Mouse (Mus musculus): Measurements from ENCODE around the gene Mapk1ip1.

The Mapk1ip1 gene

DNA sequence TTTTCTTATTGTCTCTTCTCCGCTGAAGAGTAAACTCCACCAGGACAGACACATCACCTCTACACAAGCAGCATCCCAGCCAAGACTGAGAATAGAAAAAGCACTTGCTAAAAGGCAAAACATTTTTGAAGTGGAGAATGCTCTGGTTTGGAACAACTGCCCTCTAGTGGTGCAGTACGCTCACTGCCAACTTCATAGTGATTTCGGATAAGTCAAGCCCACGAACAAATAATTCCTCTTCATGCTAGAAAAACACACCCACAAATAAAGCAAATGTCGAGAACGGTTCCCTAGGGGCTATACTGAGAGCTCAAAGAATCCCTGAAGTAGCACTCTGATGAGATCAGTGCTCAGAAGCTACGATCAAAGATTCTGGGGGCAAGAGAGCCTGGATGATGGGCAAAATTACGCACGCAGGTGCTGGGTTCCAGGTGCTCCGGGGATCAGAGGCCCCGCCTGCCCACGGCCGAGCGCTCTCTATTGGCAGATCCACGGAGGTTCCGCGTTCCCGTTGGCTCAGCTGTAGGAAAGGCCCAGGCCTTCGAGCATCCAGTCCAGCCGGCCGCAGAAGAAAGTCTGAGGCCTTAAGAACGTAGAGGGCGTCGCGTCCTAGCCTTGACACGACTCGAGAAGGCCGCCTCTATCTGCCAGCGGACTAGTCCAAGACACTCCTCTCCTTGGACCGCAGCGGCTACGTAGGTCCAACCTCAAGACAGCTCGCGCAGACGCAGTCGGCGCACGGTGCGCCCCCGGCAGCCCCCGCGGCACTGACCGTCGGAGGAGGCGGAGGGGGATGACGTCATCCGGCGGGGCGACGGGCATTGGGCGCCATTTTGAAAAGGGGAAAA is at the start of gene Mapk1ip1, which contains the start of gene Ppp2r2d:
Gene Mapk1ip1 (minus strand): TSS at position 730 of the 848 bp plus-strand sequence.
Gene Ppp2r2d (plus strand): TSS at position 536 of the 848 bp plus-strand sequence.
- DNase-seq, result peak; percentile 98

GRCm38 (mm10) chr7:138885365-138886289 is 39.6 kb upstream of the Mapk1ip1 start:
- DNase-seq, result no peak

- DNase-seq, result no peak
These were observed 37.7 kb upstream of the Mapk1ip1 start for GRCm38 (mm10) chr7:138883724-138884123.

DNA sequence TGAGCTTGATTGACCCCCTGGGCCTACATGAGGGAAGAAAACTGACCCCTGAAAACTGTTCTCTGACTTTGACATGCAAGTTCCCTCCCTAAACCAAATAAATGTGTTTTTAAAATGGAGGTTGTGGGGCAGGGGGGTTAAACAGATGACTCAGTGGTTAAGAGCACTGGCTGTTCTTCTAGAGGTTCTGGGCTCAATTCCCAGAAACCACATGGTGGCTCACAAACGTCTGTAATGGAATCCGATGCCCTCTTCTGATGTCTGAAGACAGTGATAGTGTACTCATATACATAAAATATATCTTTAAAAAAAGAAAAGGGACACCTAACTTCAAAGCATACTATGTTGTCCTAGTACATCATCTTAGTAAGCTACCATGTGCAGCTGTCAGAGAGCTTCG is 29.0 kb upstream of the Mapk1ip1 start:
- DNase-seq, result no peak

- no peak for DNase-seq
These were observed 26.9 kb upstream of the Mapk1ip1 start for GRCm38 (mm10) chr7:138872956-138873355.

- DNase-seq, result no peak
These were observed 22.2 kb upstream of the Mapk1ip1 start for GRCm38 (mm10) chr7:138868316-138868715.

- no peak for DNase-seq
These were observed 21.2 kb upstream of the Mapk1ip1 start for GRCm38 (mm10) chr7:138867286-138867685.

DNA sequence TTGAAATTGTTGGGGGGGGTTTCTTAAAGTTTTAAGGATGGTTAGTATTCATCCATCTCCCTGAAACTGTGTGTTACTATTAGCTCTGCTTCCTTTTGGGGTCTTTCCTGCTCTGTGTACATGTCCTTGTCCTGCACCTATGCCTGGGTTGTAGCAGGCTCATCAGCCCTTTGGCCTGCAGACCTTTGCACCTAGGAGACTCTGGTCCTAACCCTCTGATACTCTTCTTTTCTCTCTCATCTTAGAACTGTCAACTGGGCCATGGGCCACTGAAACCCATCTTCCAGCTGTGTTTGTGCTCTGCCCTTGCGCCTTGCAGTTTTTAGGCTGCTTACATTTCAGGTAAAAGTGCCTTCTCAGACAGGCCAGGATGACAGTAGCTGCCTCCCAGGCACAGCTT is 18.7 kb upstream of the Mapk1ip1 start:
- DNase-seq, result no peak

- no peak for DNase-seq
These were observed 18.0 kb upstream of the Mapk1ip1 start for GRCm38 (mm10) chr7:138863950-138864572.

- no peak for DNase-seq
These were observed 10.6 kb upstream of the Mapk1ip1 start for GRCm38 (mm10) chr7:138856670-138857069.

DNA sequence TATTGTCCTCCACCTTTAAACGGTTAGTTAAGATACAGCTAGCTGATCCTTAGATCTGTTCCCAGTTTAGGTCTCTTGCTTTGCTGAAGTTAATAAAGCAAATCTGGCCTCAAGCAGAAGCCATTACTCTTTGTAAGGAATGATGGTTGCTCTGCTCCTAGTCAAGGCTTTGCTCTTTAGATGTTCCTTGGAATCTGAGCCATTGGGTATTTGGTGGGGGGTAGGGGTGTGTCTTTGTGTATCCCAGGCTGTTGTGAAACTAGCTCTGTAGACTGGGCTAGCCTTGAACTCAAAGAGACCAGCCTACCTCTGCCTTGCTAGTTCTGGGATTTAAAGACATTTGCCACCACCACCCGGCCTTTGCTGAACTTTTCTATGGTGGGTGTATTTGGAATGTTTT is 8.1 kb upstream of the Mapk1ip1 start:
- DNase-seq, result no peak

- no peak for DNase-seq
These were observed 7.5 kb upstream of the Mapk1ip1 start for GRCm38 (mm10) chr7:138853417-138854031.

DNA sequence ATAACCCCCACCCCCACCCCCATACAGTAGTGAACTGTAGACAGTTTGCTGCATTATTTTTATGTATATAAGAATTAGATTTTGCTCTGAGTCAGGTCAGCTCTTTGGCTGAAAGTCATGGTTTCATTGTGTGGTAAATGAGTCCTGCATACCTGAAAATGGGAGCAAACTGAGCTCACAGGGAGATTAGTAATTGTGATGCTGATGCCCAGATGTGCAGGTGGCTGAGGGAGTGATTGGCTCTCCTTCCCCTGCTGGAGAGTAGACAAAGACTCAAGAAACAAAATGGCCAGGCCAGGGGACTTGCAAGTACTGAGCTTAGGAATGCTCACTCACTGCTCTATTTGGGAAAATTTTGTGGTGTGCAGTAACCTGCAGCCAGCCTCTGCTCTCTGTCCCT is 4.0 kb upstream of the Mapk1ip1 start:
- DNase-seq, result no peak

DNA sequence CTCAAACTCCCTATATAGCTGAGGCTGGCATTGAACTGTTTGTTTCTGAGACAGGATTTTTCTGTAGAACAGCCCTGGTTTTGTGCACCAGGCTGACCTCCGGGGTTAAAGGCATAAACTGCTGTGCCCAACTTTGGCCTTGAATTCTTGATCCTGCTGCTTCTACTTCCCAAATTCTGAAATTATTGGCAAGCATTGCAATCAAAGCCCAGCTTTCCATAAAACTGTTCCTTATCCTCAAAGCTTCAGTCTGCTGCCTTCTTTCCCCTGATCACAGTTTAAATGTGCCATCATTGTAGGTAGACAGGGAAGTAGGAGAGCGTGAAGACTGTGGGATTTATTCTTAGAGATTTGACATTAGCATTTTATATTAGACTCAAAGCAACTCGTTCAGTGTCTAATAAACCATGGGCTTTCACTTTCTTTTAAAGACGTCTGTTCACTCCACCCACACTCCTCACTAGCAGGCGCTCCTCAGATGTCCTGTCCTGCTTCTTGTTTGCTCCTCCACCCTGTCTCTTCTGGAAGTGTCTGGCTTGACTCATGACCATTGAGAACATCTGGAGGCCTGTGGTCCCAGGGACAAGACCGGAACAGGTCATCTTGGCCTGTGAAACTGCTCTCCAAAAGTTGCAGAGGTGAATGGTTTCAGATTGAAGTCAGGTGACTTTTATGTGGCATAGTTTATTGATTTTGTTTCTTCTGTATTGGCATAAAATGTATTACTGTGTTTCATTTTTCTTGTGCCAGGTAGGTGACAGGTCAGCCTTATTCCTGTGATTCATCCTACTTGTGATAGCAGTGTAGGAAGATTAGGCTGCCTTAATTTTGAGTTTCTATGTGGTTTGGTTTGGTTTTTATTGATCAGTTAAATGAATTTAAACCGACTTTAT is 2.2 kb upstream of the Mapk1ip1 start:
- DNase-seq, result no peak

DNA sequence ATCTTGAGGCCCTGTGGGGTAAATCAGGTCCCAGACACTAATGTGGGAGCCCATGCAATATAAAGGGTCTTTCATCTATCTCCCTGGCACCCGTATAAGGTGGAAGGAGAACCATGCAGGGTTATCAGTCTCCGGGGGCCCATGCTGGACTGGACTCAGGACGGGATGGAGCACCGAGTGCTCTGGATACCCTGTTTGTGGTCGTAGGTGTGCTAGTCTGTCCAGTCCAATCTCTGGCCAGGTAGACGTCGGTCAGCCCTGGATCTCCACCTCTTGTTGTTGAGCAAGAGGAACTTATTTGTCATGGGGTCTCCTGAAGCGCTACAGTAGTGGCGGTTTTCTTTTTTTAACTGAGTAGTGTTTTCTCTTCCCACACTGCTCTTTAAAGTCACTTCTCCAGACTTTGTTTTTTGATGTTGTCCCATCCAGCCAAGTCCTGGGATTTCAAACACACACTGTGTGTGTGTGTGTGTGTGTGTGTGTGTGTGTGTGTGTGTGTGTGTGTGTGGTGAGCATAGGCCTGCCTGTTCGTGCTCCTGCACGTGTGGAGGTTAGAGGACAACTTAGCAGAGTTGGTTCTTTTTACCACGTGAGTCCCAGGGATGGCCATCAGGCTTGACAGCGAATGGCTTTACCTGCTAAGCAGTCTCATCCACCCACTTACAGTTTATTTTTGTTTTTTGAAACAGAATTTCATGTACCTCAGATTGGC is 1.4 kb upstream of the Mapk1ip1 start:
- DNase-seq, result no peak

DNA sequence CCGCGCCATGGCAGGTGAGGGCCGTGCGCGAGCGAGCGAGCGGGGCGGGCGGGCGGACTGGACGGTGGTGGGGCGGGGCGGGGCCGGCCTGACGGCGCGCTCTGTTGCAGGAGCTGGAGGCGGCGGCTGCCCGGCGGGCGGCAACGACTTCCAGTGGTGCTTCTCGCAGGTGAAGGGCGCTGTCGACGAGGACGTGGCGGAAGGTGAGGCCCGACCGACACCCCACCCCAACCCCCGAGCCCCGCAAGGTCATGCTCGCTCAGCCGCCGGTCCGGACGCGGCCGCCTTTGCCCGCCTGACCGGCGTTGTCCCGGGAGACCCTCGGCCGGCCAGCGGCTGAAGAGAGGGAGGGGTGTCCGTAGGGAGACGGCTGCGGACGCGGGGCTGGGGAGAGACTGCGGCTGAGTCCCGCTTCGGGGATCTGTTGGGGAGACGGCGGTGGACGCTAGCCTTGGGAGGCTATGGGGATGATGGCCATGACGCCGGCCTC is 474 bp upstream of the Mapk1ip1 start:
- no peak for DNase-seq

GRCm38 (mm10) chr7:138845111-138845510 is 962 bp downstream of the Mapk1ip1 start:
- no peak for DNase-seq

- DNase-seq, result no peak
These were observed 2.7 kb downstream of the Mapk1ip1 start for GRCm38 (mm10) chr7:138843421-138843820.

DNA sequence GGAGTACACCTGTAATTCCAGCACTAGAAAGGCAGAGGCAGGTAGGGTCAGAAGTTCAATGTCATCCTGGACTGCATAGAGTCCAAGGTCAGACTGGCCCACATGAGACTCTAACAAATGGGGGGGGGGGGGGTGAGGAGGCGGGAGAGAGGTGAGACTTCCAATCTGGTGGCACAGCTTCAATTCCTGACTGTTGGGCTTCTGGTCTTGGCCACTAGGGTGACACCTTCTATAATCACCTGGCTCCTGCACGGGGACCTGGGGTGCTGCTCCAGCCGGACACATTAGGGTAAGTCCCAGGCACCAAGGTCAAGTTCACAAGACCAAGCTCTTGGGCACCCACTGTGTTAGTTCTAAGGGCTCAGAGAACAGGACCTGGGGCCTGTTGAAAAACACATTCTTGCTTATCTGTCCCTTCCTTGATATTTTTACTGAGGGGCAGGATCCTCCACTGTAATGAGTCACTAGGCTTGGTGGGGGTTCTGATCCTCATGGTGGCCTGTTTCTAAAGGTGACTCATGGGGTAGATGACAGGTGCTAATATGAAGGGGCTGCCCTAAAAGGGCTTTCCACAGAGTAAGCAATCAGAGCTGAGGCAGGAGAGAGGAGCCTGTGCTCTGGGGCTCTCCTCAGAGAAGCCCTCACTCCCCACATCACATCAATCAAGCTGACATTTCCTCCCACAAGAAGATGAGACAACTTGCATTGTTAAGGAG is 4.5 kb downstream of the Mapk1ip1 start:
- DNase-seq, result no peak

DNA sequence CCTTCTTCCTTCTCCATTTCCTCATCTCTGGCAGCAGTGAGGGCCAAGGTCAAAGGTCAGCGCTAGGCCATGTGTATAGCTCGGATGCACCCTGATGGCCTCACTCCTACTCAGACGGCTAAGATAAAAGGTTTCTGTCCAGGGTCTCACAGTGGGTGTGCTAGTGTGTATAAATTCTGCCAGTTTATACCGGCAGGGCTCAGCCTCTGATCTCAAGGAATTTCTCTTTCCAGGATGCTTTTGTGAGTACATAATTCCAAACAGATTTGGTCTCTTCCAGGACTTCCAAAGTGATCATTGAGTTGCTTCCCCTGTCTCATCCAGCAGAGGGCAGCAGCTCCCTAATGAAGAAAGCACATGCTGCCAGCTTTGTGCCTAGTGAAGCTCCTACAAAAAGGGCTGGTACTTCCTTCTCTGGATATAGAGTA is 5.5 kb downstream of the Mapk1ip1 start:
- DNase-seq, result peak; percentile 80

Data from right cerebral cortex, postnatal 14 days (tissue).